Mouse (Mus musculus): Measurements from ENCODE around the gene Taar7a. TPM values are rescaled to one million over a fixed set of nuclear protein-coding genes. Genes with fewer than 3 reads are reported as not detected.

Taar7a gene
- polyA plus RNA-seq (2015; fragmentation: Nextera tagmentation; extraction: Ambion mirVana) = not detected in 2 replicates

- Histone ChIP-seq H3K4me3 (replicated peaks) (no peak within 1 kb of the TSS), H3K27ac (no peak within 1 kb of the TSS), H3K36me3 (no peaks in the 10 kb centered on the region), H3K9me3 (no peaks in the 10 kb centered on the region), H3K27me3 (replicated peaks) (no peaks in the 10 kb centered on the region), H3K4me1 (no peaks in the 10 kb centered on the region), H3K9ac (no peak within 1 kb of the TSS), H3K4me2 (no peak within 1 kb of the TSS)
- no peak for ATAC-seq (ENCODE audit: insufficient read depth, low FRiP score, low read depth)
- 84% methylated on average over 3 of the region's 3 CpGs for WGBS
Measured at GRCm38 (mm10) chr10:23993381-23993780, at the start of gene Taar7a. Taar7a (minus strand) TSS chr10:23993481.

GRCm38 (mm10) chr10:24040120-24040869 lies 47.0 kb upstream of the Taar7a start:
- no peak for ATAC-seq (ENCODE audit: insufficient read depth, low FRiP score, low read depth)
- no peaks in the 10 kb centered on the region for H3K36me3 ChIP-seq
- no peak overlapping the region for H3K4me2 ChIP-seq
- H3K4me3 ChIP-seq (replicated peaks) = no peak overlapping the region
- H3K27me3 ChIP-seq (replicated peaks) = no peaks in the 10 kb centered on the region
- no peaks in the 10 kb centered on the region for H3K4me1 ChIP-seq
- 27% methylated on average over 2 of the region's 2 CpGs for WGBS
- no peak overlapping the region for H3K9ac ChIP-seq
- H3K27ac ChIP-seq = no peak overlapping the region
- H3K9me3 ChIP-seq = no peaks in the 10 kb centered on the region

GRCm38 (mm10) chr10:24037314-24037713 lies 44.0 kb upstream of the Taar7a start, which contains the start of gene Taar7e:
Taar7e (plus strand) TSS chr10:24037614.
- Histone ChIP-seq H3K4me1 (no peaks in the 10 kb centered on the region), H3K9ac (no peak within 1 kb of the TSS), H3K4me3 (replicated peaks) (no peak within 1 kb of the TSS), H3K9me3 (no peaks in the 10 kb centered on the region), H3K36me3 (no peaks in the 10 kb centered on the region), H3K27me3 (replicated peaks) (no peaks in the 10 kb centered on the region), H3K27ac (no peak within 1 kb of the TSS), H3K4me2 (no peak within 1 kb of the TSS)
- 89% methylated on average over 2 of the region's 2 CpGs for WGBS
- ATAC-seq (ENCODE audit: insufficient read depth, low FRiP score, low read depth) = no peak

GRCm38 (mm10) chr10:24031347-24031746 lies 38.1 kb upstream of the Taar7a start:
- Histone ChIP-seq H3K4me1 (no peaks in the 10 kb centered on the region), H3K36me3 (no peaks in the 10 kb centered on the region), H3K9me3 (no peaks in the 10 kb centered on the region), H3K27ac (no peak overlapping the region), H3K4me2 (no peak overlapping the region), H3K4me3 (replicated peaks) (no peak overlapping the region), H3K27me3 (replicated peaks) (no peaks in the 10 kb centered on the region), H3K9ac (no peak overlapping the region)
- ATAC-seq (ENCODE audit: insufficient read depth, low FRiP score, low read depth) = no peak

GRCm38 (mm10) chr10:24026922-24027321 lies 33.6 kb upstream of the Taar7a start, which contains the start of gene Taar7d:
Taar7d (plus strand) TSS chr10:24027222.
- Histone ChIP-seq H3K9me3 (no peaks in the 10 kb centered on the region), H3K4me1 (no peaks in the 10 kb centered on the region), H3K36me3 (no peaks in the 10 kb centered on the region), H3K27me3 (replicated peaks) (no peaks in the 10 kb centered on the region), H3K9ac (no peak within 1 kb of the TSS), H3K4me3 (replicated peaks) (no peak within 1 kb of the TSS), H3K27ac (no peak within 1 kb of the TSS), H3K4me2 (no peak within 1 kb of the TSS)
- ATAC-seq (ENCODE audit: insufficient read depth, low FRiP score, low read depth) = no peak

DNA sequence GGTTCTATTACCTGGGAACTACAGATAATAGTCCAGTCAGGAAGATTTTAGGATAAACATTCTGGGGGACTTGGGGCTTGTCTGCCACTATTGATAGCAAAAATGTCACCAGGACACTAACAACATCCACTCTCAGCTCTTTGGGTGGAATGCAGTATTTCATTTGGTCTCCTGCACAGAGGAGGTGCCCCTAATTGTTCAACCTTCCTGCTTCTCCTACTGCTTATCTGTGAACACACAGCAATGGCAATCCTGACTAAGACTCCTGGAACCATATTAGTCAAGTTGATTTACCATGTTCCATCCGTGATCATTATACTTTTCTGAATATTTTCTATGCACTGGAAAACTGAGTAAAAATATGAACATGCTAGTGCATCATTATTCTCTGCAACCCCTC lies 14.9 kb upstream of the Taar7a start:
- ATAC-seq (ENCODE audit: insufficient read depth, low FRiP score, low read depth) = no peak
- WGBS = 82% methylated on average over 1 of the region's 1 CpGs
- Histone ChIP-seq H3K4me2 (no peak overlapping the region), H3K27me3 (replicated peaks) (no peaks in the 10 kb centered on the region), H3K4me1 (no peaks in the 10 kb centered on the region), H3K9me3 (no peaks in the 10 kb centered on the region), H3K27ac (no peak overlapping the region), H3K9ac (no peak overlapping the region), H3K4me3 (replicated peaks) (no peak overlapping the region), H3K36me3 (no peaks in the 10 kb centered on the region)

- 28% methylated on average over 2 of the region's 2 CpGs for WGBS
- Histone ChIP-seq H3K36me3 (no peaks in the 10 kb centered on the region), H3K4me2 (no peak overlapping the region), H3K9me3 (no peaks in the 10 kb centered on the region), H3K4me1 (no peaks in the 10 kb centered on the region), H3K4me3 (replicated peaks) (no peak overlapping the region), H3K27ac (no peak overlapping the region), H3K9ac (no peak overlapping the region), H3K27me3 (replicated peaks) (no peaks in the 10 kb centered on the region)
- ATAC-seq (ENCODE audit: insufficient read depth, low FRiP score, low read depth) = no peak; the same call in 1 of the 2 replicates
Measured at GRCm38 (mm10) chr10:24007034-24007433, 13.8 kb upstream of the Taar7a start.

- 73% methylated on average over 1 of the region's 1 CpGs for WGBS
- Histone ChIP-seq H3K4me2 (no peak overlapping the region), H3K36me3 (no peaks in the 10 kb centered on the region), H3K9ac (no peak overlapping the region), H3K4me3 (replicated peaks) (no peak overlapping the region), H3K27me3 (replicated peaks) (no peaks in the 10 kb centered on the region), H3K27ac (no peak overlapping the region), H3K9me3 (no peaks in the 10 kb centered on the region), H3K4me1 (no peaks in the 10 kb centered on the region)
- ATAC-seq (ENCODE audit: insufficient read depth, low FRiP score, low read depth) = no peak
Measured at GRCm38 (mm10) chr10:24006442-24006841, 13.2 kb upstream of the Taar7a start.

GRCm38 (mm10) chr10:23999639-24000038 lies 6.4 kb upstream of the Taar7a start, which contains the start of gene Taar7b:
Taar7b (plus strand) TSS chr10:23999939.
- Histone ChIP-seq H3K36me3 (no peaks in the 10 kb centered on the region), H3K4me1 (no peaks in the 10 kb centered on the region), H3K9me3 (no peaks in the 10 kb centered on the region), H3K4me2 (no peak within 1 kb of the TSS), H3K27ac (no peak within 1 kb of the TSS), H3K27me3 (replicated peaks) (no peaks in the 10 kb centered on the region), H3K9ac (no peak within 1 kb of the TSS), H3K4me3 (replicated peaks) (no peak within 1 kb of the TSS)
- no peak for ATAC-seq (ENCODE audit: insufficient read depth, low FRiP score, low read depth)
- WGBS = 60% methylated on average over 1 of the region's 1 CpGs

- H3K27me3 ChIP-seq (replicated peaks) = no peaks in the 10 kb centered on the region
- H3K4me2 ChIP-seq = no peak overlapping the region
- no peak overlapping the region for H3K9ac ChIP-seq
- no peak for ATAC-seq (ENCODE audit: insufficient read depth, low FRiP score, low read depth)
- H3K4me3 ChIP-seq (replicated peaks) = no peak overlapping the region
- 77% methylated on average over 5 of the region's 5 CpGs for whole genome bisulfite sequencing
- H3K27ac ChIP-seq = no peak overlapping the region
- H3K36me3 ChIP-seq = no peaks in the 10 kb centered on the region
- no peaks in the 10 kb centered on the region for H3K9me3 ChIP-seq
- no peaks in the 10 kb centered on the region for H3K4me1 ChIP-seq
Measured at GRCm38 (mm10) chr10:23986419-23986818, 6.9 kb downstream of the Taar7a start.

- Histone ChIP-seq H3K4me1 (no peaks in the 10 kb centered on the region), H3K27ac (no peak within 1 kb of the TSS), H3K4me2 (no peak within 1 kb of the TSS), H3K9ac (no peak within 1 kb of the TSS), H3K9me3 (no peaks in the 10 kb centered on the region), H3K27me3 (replicated peaks) (no peaks in the 10 kb centered on the region), H3K36me3 (no peaks in the 10 kb centered on the region), H3K4me3 (replicated peaks) (no peak within 1 kb of the TSS)
- no peak for ATAC-seq (ENCODE audit: insufficient read depth, low FRiP score, low read depth)
- WGBS = 71% methylated on average over 8 of the region's 8 CpGs
Measured at GRCm38 (mm10) chr10:23985546-23985945, 7.7 kb downstream of the Taar7a start, which contains the start of gene Taar6. Taar6 (minus strand) TSS chr10:23985646.

GRCm38 (mm10) chr10:23978901-23979705 lies 14.2 kb downstream of the Taar7a start:
- no peak overlapping the region for H3K4me2 ChIP-seq
- ATAC-seq (ENCODE audit: insufficient read depth, low FRiP score, low read depth) = peak; percentile 35; the same call in 1 of the 2 replicates
- 40% methylated on average over 16 of the region's 16 CpGs for WGBS

More at GRCm38 (mm10) chr10:23978901-23979705, 14.2 kb downstream of the Taar7a start:
- H3K4me3 ChIP-seq (replicated peaks) = no peak overlapping the region
- H3K9ac ChIP-seq = no peak overlapping the region
- H3K27me3 ChIP-seq (replicated peaks) = no peaks in the 10 kb centered on the region
- H3K4me1 ChIP-seq = no peaks in the 10 kb centered on the region
- no peaks in the 10 kb centered on the region for H3K9me3 ChIP-seq
- no peak overlapping the region for H3K27ac ChIP-seq
- H3K36me3 ChIP-seq = no peaks in the 10 kb centered on the region

Data from stomach, embryonic 15.5 days (tissue).